Mouse (Mus musculus) spleen, adult 2 months (tissue): ENCODE data around the gene Bcl7c. TPM values are rescaled to one million over a fixed set of nuclear protein-coding genes. Genes with fewer than 3 reads are reported as not detected.

Experiments
- DNase-seq, 2 experiments: peaks; one replicate each; pipeline versions ENCODE4 v3.0.0 to v3.0.0-alpha.2; 2012 to 2021; ENCODE audit warnings: low spot score in 2 of 2, low read depth in 1 of 2
- H3K27ac ChIP-seq: fragments of 200-500 bp; 2 replicates; pipeline ENCODE4 v1.5.1; 2012; ENCODE audit warnings: low read length, inconsistent platforms; ENCODE audit not compliant: insufficient read depth
- H3K27me3 ChIP-seq: fragments of 200-500 bp; 2 replicates; pipeline ENCODE4 v1.6.1; 2012; ENCODE audit warnings: mild to moderate bottlenecking, moderate library complexity, low read length, inconsistent platforms; ENCODE audit not compliant: control insufficient read depth, insufficient read depth
- H3K36me3 ChIP-seq: fragments of 200-500 bp; 2 replicates; pipeline ENCODE4 v1.6.1; 2012; ENCODE audit warnings: mild to moderate bottlenecking, low read length, inconsistent platforms; ENCODE audit not compliant: control insufficient read depth, insufficient read depth
- H3K4me1 ChIP-seq: fragments of 200-500 bp; 2 replicates; pipeline ENCODE4 v1.6.1; 2011; ENCODE audit warnings: inconsistent platforms; ENCODE audit not compliant: control insufficient read depth, insufficient read depth, insufficient read length
- H3K4me3 ChIP-seq: fragments of 200-500 bp; 2 replicates; pipeline ENCODE4 v1.5.1; 2011; ENCODE audit warnings: mild to moderate bottlenecking, inconsistent platforms; ENCODE audit not compliant: insufficient read depth, insufficient read length; ENCODE audit errors: extremely low read depth
- CTCF ChIP-seq: fragments of 200-500 bp; IDR thresholded peaks from 2 replicates; pipeline ENCODE4 v1.5.1; 2011; ENCODE audit warnings: mild to moderate bottlenecking, inconsistent platforms; ENCODE audit not compliant: insufficient read depth, insufficient read length, insufficient replicate concordance; ENCODE audit errors: extremely low read depth
- POLR2A ChIP-seq: fragments of 200-500 bp; IDR thresholded peaks from 2 replicates; pipeline ENCODE4 v1.6.1; 2011; ENCODE audit warnings: low read depth, low read length, inconsistent platforms
- WGBS: fragments of 180-500 bp; shearing (Covaris S2); methylation state at CpG from one replicate; pipeline ENCODE4 v1.1.7; 2018; 5-methylcytosine and 5-hydroxymethylcytosine counted together
- polyA plus RNA-seq: library from polyadenylated mRNA; depleted of rRNA; stranded (reverse); fragments of >200 nt; gene quantifications from 2 replicates; pipeline ENCODE4 v1.2.3, GENCODE M21; 2012

Gene Bcl7c
- polyA plus RNA-seq, 1 experiment = 17.7 TPM

DNA sequence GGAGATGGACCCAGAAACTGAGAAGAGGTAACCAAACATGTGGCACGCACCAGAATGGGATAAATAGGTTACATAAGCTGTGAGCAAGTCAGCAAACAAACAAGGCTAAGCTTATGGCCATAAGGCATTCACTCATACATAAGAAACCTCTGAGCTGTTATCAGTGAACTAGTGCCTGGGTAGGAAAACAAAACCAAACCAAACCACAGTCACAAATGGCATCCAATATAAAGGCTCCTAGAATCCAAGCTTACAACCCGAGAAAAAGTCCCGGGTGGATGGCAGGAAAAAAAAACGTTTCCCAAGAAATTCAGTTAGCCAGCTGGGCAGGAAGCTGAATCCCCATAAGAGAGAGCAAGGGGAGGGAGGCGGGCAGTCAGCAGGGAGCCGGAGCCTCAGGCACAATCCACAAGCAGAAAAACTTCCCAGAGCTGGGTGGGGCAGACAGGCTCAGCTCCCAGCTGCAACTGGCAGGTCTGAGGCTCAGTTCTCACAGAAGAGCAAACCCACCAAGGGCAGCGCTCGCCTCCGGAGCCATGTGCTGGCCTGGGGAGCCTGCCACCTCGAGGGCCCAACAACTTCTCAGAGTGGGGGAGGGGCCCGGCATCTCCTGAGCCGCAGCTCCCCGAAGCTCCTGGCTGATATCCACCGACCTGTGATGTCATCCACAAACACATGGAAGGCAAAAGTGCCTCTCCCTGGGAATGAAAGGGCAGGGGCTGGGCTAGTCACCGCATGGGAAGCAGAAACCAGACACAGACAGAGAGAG lies 17.3 kb downstream of the Bcl7c start:
- H3K27me3 ChIP-seq = no peaks in the 10 kb centered on the region
- WGBS = 78% methylated on average over 15 of the region's 15 CpGs
- no peak for TF ChIP-seq POLR2A
- TF ChIP-seq CTCF = no peak
- H3K36me3 ChIP-seq = no peaks in the 10 kb centered on the region
- no peak for DNase-seq
- H3K4me1 ChIP-seq = no peaks in the 10 kb centered on the region
- H3K4me3 ChIP-seq = peak overlapping the region; percentile 13; the same call in 1 of the 2 replicates
- peak overlapping the region; percentile 55; the same call in 1 of the 2 replicates for H3K27ac ChIP-seq

DNA sequence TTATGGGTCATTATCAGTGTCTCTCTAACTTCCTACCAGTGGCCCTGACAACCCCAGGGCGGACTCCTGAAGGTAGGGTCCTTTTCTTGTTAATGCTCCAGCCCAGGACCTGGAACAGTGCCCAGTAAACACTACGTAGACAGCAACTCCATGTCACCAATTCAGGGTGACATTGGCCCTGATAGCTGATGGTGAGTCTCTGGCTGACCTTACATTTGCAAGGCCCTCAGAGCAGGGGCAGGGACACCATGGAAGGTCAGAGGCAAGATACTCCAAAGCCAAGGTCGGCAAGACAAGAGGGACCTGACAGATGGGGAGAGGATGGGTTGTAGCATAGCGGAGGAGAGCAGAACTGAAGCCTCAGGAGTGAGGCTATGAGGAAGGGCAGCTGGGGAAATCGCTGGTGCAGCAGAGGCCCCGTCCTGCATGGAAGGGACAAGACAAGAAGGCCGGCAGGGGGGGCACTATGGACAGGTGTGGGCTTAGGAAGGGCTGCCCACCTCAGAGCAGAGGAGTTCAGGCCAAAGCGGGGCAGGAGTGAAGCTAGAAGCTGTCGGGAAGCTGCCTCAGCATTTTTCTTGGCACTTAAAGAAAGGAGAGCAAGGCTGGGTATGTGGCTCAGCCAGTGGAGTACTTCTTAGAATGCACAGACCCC lies 19.0 kb downstream of the Bcl7c start:
- DNase-seq = no peak
- 90% methylated on average over 9 of the region's 9 CpGs for WGBS
- no peak for TF ChIP-seq POLR2A
- no peak for TF ChIP-seq CTCF

DNA sequence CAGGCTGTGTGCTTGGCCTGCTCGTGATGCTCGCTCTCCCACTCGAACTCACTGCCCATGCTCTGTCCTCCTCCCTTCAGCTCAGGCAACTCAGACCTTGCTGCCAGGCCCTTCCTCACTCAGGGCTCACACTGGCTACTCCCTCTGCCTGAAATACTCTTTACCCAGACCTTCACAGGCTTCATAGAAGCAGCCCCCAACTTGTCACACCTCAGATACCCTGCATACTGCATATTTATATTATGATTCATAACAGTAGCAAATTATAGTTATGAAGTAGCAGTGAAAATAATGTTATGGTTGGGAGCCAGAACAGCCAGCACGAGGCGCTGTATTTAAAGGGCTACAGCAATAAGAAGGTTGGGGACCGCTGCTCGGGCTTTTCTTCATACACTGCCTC lies 19.8 kb downstream of the Bcl7c start:
- H3K4me1 ChIP-seq = no peaks in the 10 kb centered on the region
- no peaks in the 10 kb centered on the region for H3K27me3 ChIP-seq
- DNase-seq = no peak
- WGBS = 94% methylated on average over 7 of the region's 7 CpGs
- H3K27ac ChIP-seq = no peak overlapping the region
- H3K36me3 ChIP-seq = no peaks in the 10 kb centered on the region
- no peak overlapping the region for H3K4me3 ChIP-seq
- no peak for TF ChIP-seq POLR2A
- no peak for TF ChIP-seq CTCF

More for the DNA sequence above, 19.0 kb downstream of the Bcl7c start:
- H3K36me3 ChIP-seq = no peaks in the 10 kb centered on the region
- H3K4me1 ChIP-seq = no peaks in the 10 kb centered on the region
- H3K27me3 ChIP-seq = no peaks in the 10 kb centered on the region
- no peak overlapping the region for H3K27ac ChIP-seq
- no peak overlapping the region for H3K4me3 ChIP-seq

DNA sequence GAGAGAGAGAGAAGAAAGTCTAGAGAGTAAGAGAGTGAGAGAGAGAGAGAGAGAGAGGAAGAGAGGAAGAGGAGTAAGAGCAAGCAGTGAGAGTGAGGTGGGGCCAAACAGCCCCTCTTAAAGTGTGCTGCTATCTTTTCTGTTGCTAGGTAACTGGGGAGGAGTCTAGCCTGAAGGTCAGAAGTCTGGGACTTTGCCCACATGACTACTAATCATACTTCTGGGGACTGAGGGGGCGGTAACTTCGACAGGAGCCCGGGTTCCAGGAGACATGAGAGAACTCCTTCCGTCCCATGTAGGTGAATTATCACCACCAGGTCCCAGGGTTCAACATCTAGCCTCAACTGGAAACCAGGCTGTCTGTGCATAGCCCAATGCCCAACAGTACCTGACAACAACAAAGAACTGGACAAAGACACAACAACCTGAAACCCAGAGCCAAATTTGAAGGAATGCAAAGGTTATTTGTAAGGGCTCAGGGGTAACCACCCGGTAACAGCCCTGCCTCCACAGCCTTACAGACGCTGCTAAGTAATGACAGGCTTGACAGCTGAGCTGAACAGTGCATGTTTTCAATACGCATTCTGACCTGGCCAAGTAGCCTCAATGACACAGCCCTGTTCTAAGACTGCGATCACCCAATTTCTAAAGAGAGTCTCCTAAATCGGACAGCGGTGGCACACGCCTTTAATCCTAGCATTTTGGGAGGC lies 21.8 kb downstream of the Bcl7c start:
- Histone ChIP-seq H3K36me3 (no peaks in the 10 kb centered on the region), H3K4me3 (no peak overlapping the region), H3K27ac (no peak overlapping the region), H3K27me3 (no peaks in the 10 kb centered on the region), H3K4me1 (no peaks in the 10 kb centered on the region)
- 91% methylated on average over 11 of the region's 11 CpGs for WGBS
- no peak for DNase-seq
- TF ChIP-seq CTCF (no peak), POLR2A (no peak)

DNA sequence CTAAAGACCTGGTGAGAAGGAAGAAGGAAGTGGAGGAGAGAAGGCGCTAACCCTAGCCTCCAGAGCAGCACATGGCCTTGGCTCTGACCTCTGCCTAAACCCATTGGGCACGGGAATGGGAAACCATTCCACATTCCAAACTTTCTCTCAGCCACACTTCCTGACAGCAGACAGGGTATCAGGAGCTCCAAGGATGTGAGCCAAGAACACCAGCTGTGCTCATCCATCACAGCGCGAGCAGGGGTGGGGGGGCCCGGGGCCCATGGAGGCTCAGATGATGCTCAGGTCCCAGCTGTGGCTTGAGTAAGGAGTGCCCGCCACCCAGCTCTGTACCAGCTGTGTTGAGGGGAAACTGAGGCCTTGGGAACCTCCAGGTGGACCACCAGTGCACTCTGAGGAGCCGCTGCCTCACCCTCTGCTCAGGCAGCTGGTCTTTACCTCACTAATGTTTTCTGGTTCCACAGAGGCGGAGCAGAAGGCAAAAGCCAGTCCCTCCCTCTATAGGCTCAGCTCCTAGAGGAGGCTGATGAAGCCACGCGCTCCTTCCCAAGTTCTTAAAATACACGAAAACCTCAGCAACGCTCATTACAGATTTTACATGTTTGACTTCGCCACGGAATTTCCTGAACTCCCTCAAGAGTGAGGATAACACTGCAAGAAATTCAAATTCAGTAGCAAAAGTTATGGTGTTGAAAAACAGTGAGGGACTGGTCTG lies 23.3 kb downstream of the Bcl7c start:
- Histone ChIP-seq H3K4me1 (no peaks in the 10 kb centered on the region), H3K36me3 (no peaks in the 10 kb centered on the region), H3K27ac (no peak overlapping the region), H3K4me3 (no peak overlapping the region), H3K27me3 (no peaks in the 10 kb centered on the region)
- no peak for DNase-seq
- no peak for TF ChIP-seq CTCF
- WGBS = 93% methylated on average over 14 of the region's 14 CpGs

DNA sequence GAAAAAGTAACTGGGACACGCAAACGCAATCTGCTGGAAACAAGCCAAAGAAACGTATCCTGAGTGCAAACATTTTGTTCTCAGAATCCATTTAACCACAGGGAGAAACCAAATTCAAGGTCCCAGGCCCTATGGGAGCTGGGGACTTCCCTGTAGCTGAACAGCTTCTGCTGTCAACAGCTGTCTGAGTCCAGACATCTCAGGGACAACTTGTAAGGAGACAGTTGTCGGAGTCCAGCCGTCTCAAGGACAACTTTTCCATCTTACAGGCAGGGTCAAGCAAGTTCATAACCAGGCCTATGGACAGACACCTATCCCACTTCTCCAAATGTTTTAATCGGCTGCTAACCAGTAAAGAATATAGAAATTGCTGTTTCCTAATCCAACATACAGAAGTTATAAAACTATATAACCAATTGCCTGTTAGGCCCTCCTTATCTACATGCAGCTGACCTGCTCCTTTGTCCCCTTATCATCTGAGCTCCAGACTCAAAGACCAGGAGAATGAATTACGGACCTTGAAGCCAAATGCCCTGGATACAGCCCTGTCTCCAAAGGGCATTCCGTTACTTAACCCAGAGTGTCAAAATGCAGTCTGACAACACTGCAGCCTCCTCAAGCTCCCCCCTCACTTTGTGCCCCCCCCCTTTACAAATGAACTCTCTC lies 26.7 kb downstream of the Bcl7c start:
- DNase-seq = no peak
- TF ChIP-seq CTCF = no peak
- TF ChIP-seq POLR2A = no peak
- 88% methylated on average over 8 of the region's 8 CpGs for WGBS

More for the DNA sequence above, 26.7 kb downstream of the Bcl7c start:
- Histone ChIP-seq H3K36me3 (no peaks in the 10 kb centered on the region), H3K27ac (no peak overlapping the region), H3K4me3 (no peak overlapping the region), H3K27me3 (no peaks in the 10 kb centered on the region), H3K4me1 (no peaks in the 10 kb centered on the region)
